Mouse (Mus musculus): ENCODE results near the gene Pde4d.

DNA sequence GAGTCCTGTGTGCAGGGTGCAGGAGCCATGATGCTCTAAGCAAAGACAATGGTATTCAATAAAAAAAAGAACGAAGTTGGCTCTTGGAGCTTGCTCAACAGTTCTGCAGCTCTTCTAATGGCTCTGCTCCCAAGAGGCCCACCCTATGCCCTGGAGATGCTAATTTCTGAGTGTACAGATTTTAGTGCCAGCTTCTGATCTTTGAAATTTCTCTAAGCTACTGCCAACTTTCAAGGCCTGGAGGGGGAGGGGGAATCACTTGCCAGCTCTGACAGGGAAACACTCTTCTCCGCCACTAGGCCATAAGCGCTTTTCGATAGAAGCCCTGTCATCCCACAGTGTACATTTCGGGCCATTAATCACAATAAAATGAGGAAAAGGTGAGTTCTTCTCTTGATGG lies 830.7 kb downstream of the Pde4d start:
- TF ChIP-seq CTCF (IDR thresholded peaks at IDR 0.05; ENCODE audit: control insufficient read depth, insufficient read depth, insufficient read length) (no peak), USF1 (IDR thresholded peaks at IDR 0.05; ENCODE audit: low read depth) (no peak), MAX (IDR thresholded peaks at IDR 0.05) (no peak), CEBPB (IDR thresholded peaks at IDR 0.05; ENCODE audit: low read depth) (no peak), MYOG (IDR thresholded peaks at IDR 0.05; ENCODE audit: control insufficient read depth, extremely low read depth, insufficient read length) (no peak)
